Mouse (Mus musculus): ENCODE results near the gene Hspa1l.

DNA sequence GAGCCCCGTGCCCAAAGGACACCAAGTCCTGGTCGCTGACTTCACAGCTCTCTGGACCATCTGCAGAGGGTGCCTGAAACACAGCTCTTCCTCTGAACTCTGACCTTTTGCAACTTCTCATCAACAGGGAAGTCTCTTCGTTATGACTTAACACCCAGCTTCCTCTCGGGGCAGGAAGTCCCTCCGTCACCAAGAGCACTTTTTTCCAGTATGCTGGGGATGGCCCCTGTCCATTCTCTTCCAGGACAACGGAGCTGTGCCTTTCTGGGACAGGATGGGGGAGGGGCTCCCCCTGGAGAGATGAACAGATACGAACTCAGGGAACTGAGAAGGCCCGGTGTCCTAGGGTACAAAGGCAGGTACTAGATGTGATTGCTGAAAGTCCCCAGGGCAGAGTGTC lies 37.7 kb upstream of the Hspa1l start:
- no peak for TF ChIP-seq TAL1 (IDR thresholded peaks at IDR 0.05; ENCODE audit: low read length)
- TF ChIP-seq GATA1 (IDR thresholded peaks at IDR 0.05; ENCODE audit: low read length) = no peak

Data from erythroblast, embryonic 14.5 days (primary cell).